Mouse (Mus musculus) heart, adult 2 months (tissue): ENCODE measurements at regions not wholly inside any gene's neighbourhood (a gene's known extent, or its start where the extent isn't known, plus 50 kb on each side); places are given as distances from the start of the nearest gene placed in this dataset.

Experiments used
- DNase-seq, 2 experiments: peaks; one replicate each; pipeline ENCODE4 v3.0.0; 2021
- H3K27ac ChIP-seq: fragments of 200-600 bp; 2 replicates; pipeline ENCODE4 v1.8.1; 2022
- H3K27me3 ChIP-seq: fragments of 200-500 bp; 2 replicates; pipeline ENCODE4 v1.6.1; 2012; ENCODE audit warnings: mild to moderate bottlenecking, low read length, inconsistent platforms, mixed read lengths; ENCODE audit not compliant: control insufficient read depth, insufficient read depth
- H3K36me3 ChIP-seq: fragments of 200-500 bp; 2 replicates; pipeline ENCODE4 v1.6.1; 2012; ENCODE audit warnings: low read length, inconsistent platforms; ENCODE audit not compliant: control insufficient read depth, insufficient read depth
- H3K4me1 ChIP-seq: fragments of 200-500 bp; 2 replicates; pipeline ENCODE4 v1.6.1; 2011; ENCODE audit warnings: low read length; ENCODE audit not compliant: control insufficient read depth, insufficient read depth
- H3K4me3 ChIP-seq: fragments of 200-600 bp; 2 replicates; pipeline ENCODE4 v1.8.1; 2022
- H3K79me2 ChIP-seq: fragments of 200-500 bp; replicated peaks from 2 replicates; pipeline ENCODE4 v1.6.1; 2012; ENCODE audit warnings: mild to moderate bottlenecking, inconsistent platforms, low read length, moderate library complexity, mixed read lengths; ENCODE audit not compliant: control insufficient read depth, insufficient read depth
- H3K9ac ChIP-seq: fragments of 200-500 bp; 2 replicates; pipeline ENCODE4 v1.6.1; 2012; ENCODE audit warnings: low read depth, mild to moderate bottlenecking, control low read depth, inconsistent platforms, low read length, mixed read lengths
- CTCF ChIP-seq: fragments of 200-600 bp; IDR thresholded peaks from 2 replicates; pipeline ENCODE4 v1.8.1; 2022; ENCODE audit warnings: antibody characterized with exemption, mild to moderate bottlenecking, moderate library complexity
- EP300 ChIP-seq: fragments of 200-500 bp; IDR thresholded peaks from 2 replicates; pipeline ENCODE4 v1.6.1; 2011; ENCODE audit warnings: low read depth, low read length, control low read depth; ENCODE audit not compliant: insufficient read depth
- POLR2A ChIP-seq: fragments of 200-500 bp; IDR thresholded peaks from 2 replicates; pipeline ENCODE4 v1.6.1; 2011; ENCODE audit warnings: mild to moderate bottlenecking, low read depth, low read length, control low read depth; ENCODE audit not compliant: insufficient read depth
- WGBS: fragments of 180-500 bp; shearing (Covaris S2); methylation state at CpG from one replicate; pipeline ENCODE4 v1.1.7; 2018; 5-methylcytosine and 5-hydroxymethylcytosine counted together
- intact Hi-C: fragments of 180-260 bp; cut with DNase I; formaldehyde crosslinking; loops from one replicate; pipeline ENCODE4 v1.15.1; 2025

- no peak overlapping the region for H3K9ac ChIP-seq
- intact Hi-C loops, result no loop called here
- WGBS, result 61% methylated on average over 2 of the region's 2 CpGs
Observed at GRCm38 (mm10) chr14:37279356-37279755, 144.3 kb upstream of the Ghitm start.

GRCm38 (mm10) chr14:37276728-37277695 is 141.9 kb upstream of the Ghitm start:
- no peak overlapping the region for H3K9ac ChIP-seq
- no peak overlapping the region for H3K4me3 ChIP-seq
- no peak for DNase-seq
- H3K79me2 ChIP-seq, result no peaks in the 10 kb centered on the region
- no peak overlapping the region for H3K27ac ChIP-seq
- no peaks in the 10 kb centered on the region for H3K36me3 ChIP-seq
- no peaks in the 10 kb centered on the region; the same call in 1 of the 2 replicates for H3K4me1 ChIP-seq
- intact Hi-C loops, result no loop called here
- H3K27me3 ChIP-seq, result no peaks in the 10 kb centered on the region
- WGBS, result 45% methylated on average over 7 of the region's 7 CpGs
- TF ChIP-seq EP300, result no peak
- peak; percentile 79 for TF ChIP-seq CTCF

More at GRCm38 (mm10) chr14:37279356-37279755, 144.3 kb upstream of the Ghitm start:
- H3K27ac ChIP-seq, result no peak overlapping the region
- peaks cover 2% of the 10 kb centered on the region for H3K4me1 ChIP-seq
- TF ChIP-seq CTCF (no peak), POLR2A (no peak), EP300 (no peak)
- H3K4me3 ChIP-seq, result no peak overlapping the region
- H3K79me2 ChIP-seq, result no peaks in the 10 kb centered on the region
- H3K36me3 ChIP-seq, result no peaks in the 10 kb centered on the region
- no peak for DNase-seq
- no peaks in the 10 kb centered on the region for H3K27me3 ChIP-seq

- no peaks in the 10 kb centered on the region for H3K27me3 ChIP-seq
- intact Hi-C loops, result no loop called here
- no peak overlapping the region for H3K9ac ChIP-seq
- DNase-seq, result no peak
- no peaks in the 10 kb centered on the region for H3K79me2 ChIP-seq
- H3K27ac ChIP-seq, result no peak overlapping the region
- 75% methylated on average over 2 of the region's 2 CpGs for whole genome bisulfite sequencing
- no peak overlapping the region for H3K4me3 ChIP-seq
- H3K36me3 ChIP-seq, result no peaks in the 10 kb centered on the region
- TF ChIP-seq CTCF (no peak), POLR2A (no peak), EP300 (no peak)
- H3K4me1 ChIP-seq, result no peaks in the 10 kb centered on the region; the same call in 1 of the 2 replicates
Observed at GRCm38 (mm10) chr14:37272063-37272462, 137.0 kb upstream of the Ghitm start.

GRCm38 (mm10) chr14:37271015-37271933 is 136.2 kb upstream of the Ghitm start:
- Histone ChIP-seq H3K27ac (no peak overlapping the region), H3K4me1 (no peaks in the 10 kb centered on the region; the same call in 1 of the 2 replicates), H3K79me2 (no peaks in the 10 kb centered on the region), H3K27me3 (no peaks in the 10 kb centered on the region), H3K9ac (no peak overlapping the region), H3K4me3 (no peak overlapping the region), H3K36me3 (no peaks in the 10 kb centered on the region)
- no peak for DNase-seq
- whole genome bisulfite sequencing, result 38% methylated on average over 6 of the region's 6 CpGs
- TF ChIP-seq CTCF (no peak), POLR2A (no peak), EP300 (no peak)
- intact Hi-C loops, result no loop called here

- Histone ChIP-seq H3K27me3 (no peaks in the 10 kb centered on the region), H3K4me3 (no peak overlapping the region), H3K9ac (no peak overlapping the region), H3K4me1 (no peaks in the 10 kb centered on the region; the same call in 1 of the 2 replicates), H3K27ac (no peak overlapping the region), H3K79me2 (no peaks in the 10 kb centered on the region), H3K36me3 (no peaks in the 10 kb centered on the region)
- TF ChIP-seq EP300, result no peak
- TF ChIP-seq POLR2A, result no peak
- TF ChIP-seq CTCF, result no peak
- DNase-seq, result no peak
- intact Hi-C loops, result no loop called here
- WGBS, result 27% methylated on average over 2 of the region's 2 CpGs
Observed at GRCm38 (mm10) chr14:37269920-37270319, 134.8 kb upstream of the Ghitm start.
